Mouse (Mus musculus) C2C12 (cell line): ENCODE measurements around the gene Flrt1. TPM values are rescaled to one million over a fixed set of nuclear protein-coding genes. Genes with fewer than 3 reads are reported as not detected.
"Not testable (repeated sequence)": the region's sequence is repeated elsewhere in the genome, so short reads cannot be mapped to it uniquely, and the experiment has no call there.

ENCODE experiments used
- H3K27me3 ChIP-seq: one replicate; pipeline ENCODE4 v1.6.1; 2011; ENCODE audit not compliant: control insufficient read depth, insufficient read depth, insufficient read length
- H3K36me3 ChIP-seq: one replicate; pipeline ENCODE4 v1.6.1; 2011; ENCODE audit not compliant: control insufficient read depth, insufficient read depth
- H3K4me3 ChIP-seq: one replicate; pipeline ENCODE4 v1.5.1; 2011; ENCODE audit warnings: mild to moderate bottlenecking, control low read depth; ENCODE audit not compliant: poor library complexity, insufficient read depth, severe bottlenecking
- H3K79me2 ChIP-seq: one replicate; pipeline ENCODE4 v1.6.1; 2011; ENCODE audit not compliant: control insufficient read depth, insufficient read depth
- H3K79me3 ChIP-seq: one replicate; pipeline ENCODE4 v1.6.1; 2011; ENCODE audit warnings: low read depth, control low read depth
- H3ac ChIP-seq: one replicate; pipeline ENCODE3; 2011; ENCODE audit warnings: low read depth; ENCODE audit not compliant: control insufficient read depth, insufficient read length
- CEBPB ChIP-seq: IDR thresholded peaks from one replicate; pipeline ENCODE4 v1.6.1; 2011; ENCODE audit warnings: low read depth, mild to moderate bottlenecking, control low read depth, moderate library complexity
- CTCF ChIP-seq: IDR thresholded peaks from one replicate; pipeline ENCODE4 v1.5.1; 2011; ENCODE audit not compliant: control insufficient read depth, insufficient read depth, insufficient read length
- FOSL1 ChIP-seq: IDR thresholded peaks from one replicate; pipeline ENCODE4 v1.8.0; 2011; ENCODE audit warnings: mild to moderate bottlenecking, low read length; ENCODE audit not compliant: poor library complexity, insufficient read depth, severe bottlenecking
- MAX ChIP-seq: IDR thresholded peaks from one replicate; pipeline ENCODE4 v1.6.1; 2011; ENCODE audit warnings: mild to moderate bottlenecking, control low read depth
- MYOD1 ChIP-seq: IDR thresholded peaks from one replicate; pipeline ENCODE4 v1.6.1; 2011; ENCODE audit warnings: low read depth; ENCODE audit not compliant: control insufficient read depth, insufficient read length
- MYOG ChIP-seq: IDR thresholded peaks from one replicate; pipeline ENCODE4 v1.6.1; 2011; ENCODE audit not compliant: control insufficient read depth, insufficient read length; ENCODE audit errors: extremely low read depth
- USF1 ChIP-seq: IDR thresholded peaks from one replicate; pipeline ENCODE4 v1.6.1; 2011; ENCODE audit warnings: low read depth, mild to moderate bottlenecking, control low read depth, moderate library complexity
- polyA plus RNA-seq: library from polyadenylated mRNA; unstranded; fragments of >200 nt; fragmentation: generic; extraction: Trizol; gene quantifications from one replicate; pipeline ENCODE4 v1.2.1, GENCODE M21; 2012; ENCODE audit warnings: missing spikeins

Flrt1 gene
- polyA plus RNA-seq, 1 experiment, result 0.08 TPM

- Histone ChIP-seq H3K36me3 (no peaks in the 10 kb centered on the region), H3K4me3 (no peak overlapping the region), H3K27me3 (no peaks in the 10 kb centered on the region), H3K79me3 (no peaks in the 10 kb centered on the region), H3K79me2 (no peaks in the 10 kb centered on the region), H3ac (no peak overlapping the region)
- TF ChIP-seq CTCF (no peak), USF1 (no peak), MYOG (no peak), MAX (no peak), FOSL1 (no peak), CEBPB (no peak), MYOD1 (no peak)
Observed at GRCm38 (mm10) chr19:7078271-7078670, 27.3 kb downstream of the Flrt1 start.

- TF ChIP-seq FOSL1 (no peak), MAX (no peak), MYOG (no peak), USF1 (no peak), CTCF (no peak), CEBPB (no peak), MYOD1 (no peak)
- Histone ChIP-seq H3K79me2 (no peaks in the 10 kb centered on the region), H3K4me3 (no peak overlapping the region)
Observed at GRCm38 (mm10) chr19:7077666-7078065, 27.9 kb downstream of the Flrt1 start.

GRCm38 (mm10) chr19:7075336-7075735 is 30.2 kb downstream of the Flrt1 start:
- not testable (repeated sequence) for H3K79me2 ChIP-seq, H3K79me3 ChIP-seq, H3ac ChIP-seq, H3K4me3 ChIP-seq, H3K27me3 ChIP-seq, H3K36me3 ChIP-seq

More at GRCm38 (mm10) chr19:7077666-7078065, 27.9 kb downstream of the Flrt1 start:
- H3K36me3 ChIP-seq, result no peaks in the 10 kb centered on the region
- no peaks in the 10 kb centered on the region for H3K79me3 ChIP-seq
- H3K27me3 ChIP-seq, result no peaks in the 10 kb centered on the region
- no peak overlapping the region for H3ac ChIP-seq

GRCm38 (mm10) chr19:7073997-7074781 is 31.3 kb downstream of the Flrt1 start:
- no peaks in the 10 kb centered on the region for H3K27me3 ChIP-seq
- H3K4me3 ChIP-seq, result no peak overlapping the region
- no peaks in the 10 kb centered on the region for H3K36me3 ChIP-seq
- no peak overlapping the region for H3ac ChIP-seq
- H3K79me3 ChIP-seq, result no peaks in the 10 kb centered on the region
- TF ChIP-seq MYOG (no peak), MAX (no peak), USF1 (no peak), MYOD1 (no peak), FOSL1 (no peak), CEBPB (no peak), CTCF (no peak)
- no peaks in the 10 kb centered on the region for H3K79me2 ChIP-seq

- H3K36me3 ChIP-seq, result no peaks in the 10 kb centered on the region
- no peak overlapping the region for H3K4me3 ChIP-seq
- H3K79me3 ChIP-seq, result no peaks in the 10 kb centered on the region
- no peak for TF ChIP-seq CEBPB
- TF ChIP-seq MAX, result no peak
- TF ChIP-seq USF1, result no peak
- TF ChIP-seq CTCF, result no peak
- TF ChIP-seq MYOG, result no peak
- TF ChIP-seq MYOD1, result no peak
- TF ChIP-seq FOSL1, result no peak
- H3K27me3 ChIP-seq, result no peaks in the 10 kb centered on the region
- H3ac ChIP-seq, result no peak overlapping the region
- H3K79me2 ChIP-seq, result no peaks in the 10 kb centered on the region
Observed at GRCm38 (mm10) chr19:7072221-7072620, 33.3 kb downstream of the Flrt1 start.

- Histone ChIP-seq H3ac (no peak overlapping the region), H3K36me3 (no peaks in the 10 kb centered on the region), H3K27me3 (no peaks in the 10 kb centered on the region), H3K79me3 (no peaks in the 10 kb centered on the region), H3K79me2 (no peaks in the 10 kb centered on the region), H3K4me3 (no peak overlapping the region)
- TF ChIP-seq MYOD1, result no peak
- no peak for TF ChIP-seq FOSL1
- no peak for TF ChIP-seq CTCF
- TF ChIP-seq USF1, result no peak
- no peak for TF ChIP-seq MYOG
- no peak for TF ChIP-seq MAX
- no peak for TF ChIP-seq CEBPB
Observed at GRCm38 (mm10) chr19:7070775-7071174, 34.8 kb downstream of the Flrt1 start.
